Mouse (Mus musculus): ENCODE results near the gene Vwde.

GRCm38 (mm10) chr6:13224596-13225227, at the start of gene Vwde:
- TF ChIP-seq CTCF (IDR thresholded peaks at IDR 0.05; ENCODE audit: insufficient read depth, low read depth, low read length) = no peak
- TF ChIP-seq POLR2A (IDR thresholded peaks at IDR 0.05; ENCODE audit: insufficient read depth, low read depth, low read length) = no peak
